Mouse (Mus musculus) bone marrow, adult 2 months (tissue): ENCODE measurements around the gene Wwc2.

Experiments used
- CTCF ChIP-seq: fragments of 200-500 bp; IDR thresholded peaks from 2 replicates; pipeline ENCODE4 v1.5.1; 2011; ENCODE audit warnings: low read length, control low read depth; ENCODE audit not compliant: control insufficient read depth, insufficient read depth
- POLR2A ChIP-seq: fragments of 200-500 bp; IDR thresholded peaks from 2 replicates; pipeline ENCODE4 v1.6.1; 2011; ENCODE audit warnings: low read depth, mild to moderate bottlenecking, control low read depth, low read length, borderline replicate concordance; ENCODE audit not compliant: control insufficient read depth

DNA sequence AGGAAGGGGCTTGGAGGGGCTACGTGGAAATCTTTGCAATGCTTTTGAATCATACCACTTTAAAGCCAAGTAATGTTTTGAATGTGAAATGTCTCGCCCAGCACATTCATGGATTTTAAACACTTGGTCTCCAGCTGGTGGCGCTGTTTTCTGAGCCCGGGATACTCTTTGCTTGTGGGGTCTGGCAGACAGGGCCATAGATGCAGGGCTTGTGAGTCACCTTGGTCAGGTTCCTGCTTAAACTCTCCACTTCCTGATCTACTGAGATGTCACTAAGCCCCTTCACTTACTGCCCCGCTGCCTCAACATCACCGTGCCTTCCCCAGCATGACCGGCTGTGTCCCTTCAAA is 180.1 kb downstream of the Wwc2 start:
- TF ChIP-seq CTCF (no peak), POLR2A (no peak)
